Mouse (Mus musculus): ENCODE results near the gene Lins1. TPM values are rescaled to one million over a fixed set of nuclear protein-coding genes. Genes with fewer than 3 reads are reported as not detected.

Lins1 gene
- polyA plus RNA-seq, 1 experiment, result 5.4 TPM

DNA sequence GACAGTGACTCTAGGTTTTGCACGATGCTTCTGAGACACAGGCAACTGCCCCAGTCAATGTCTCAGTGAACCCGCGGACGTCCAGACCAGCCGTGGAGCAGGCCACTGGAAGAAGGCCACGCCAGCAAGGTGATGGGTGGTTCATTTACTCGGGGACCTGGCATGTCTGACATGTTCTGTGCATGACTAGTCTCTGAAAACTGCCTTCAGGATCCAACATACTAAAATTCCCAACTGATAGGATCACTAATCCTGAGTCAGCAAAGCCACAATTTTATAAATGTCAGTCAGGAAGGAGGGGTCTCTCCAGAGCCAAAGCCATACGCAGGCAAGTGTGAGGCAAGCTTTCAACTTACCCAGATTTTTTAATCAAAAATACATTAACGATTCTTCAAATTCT is 36.1 kb upstream of the Lins1 start:
- H3K4me3 ChIP-seq (ENCODE audit: insufficient read depth, poor library complexity, severe bottlenecking), result no peak overlapping the region
- H3K79me2 ChIP-seq (ENCODE audit: control insufficient read depth, insufficient read depth), result no peaks in the 10 kb centered on the region
- H3ac ChIP-seq (ENCODE audit: control insufficient read depth, insufficient read length, low read depth), result no peak overlapping the region
- no peaks in the 10 kb centered on the region for H3K79me3 ChIP-seq (ENCODE audit: low read depth)
- TF ChIP-seq USF1 (IDR thresholded peaks at IDR 0.05; ENCODE audit: low read depth) (no peak), MYOG (IDR thresholded peaks at IDR 0.05; ENCODE audit: control insufficient read depth, extremely low read depth, insufficient read length) (no peak)
- H3K36me3 ChIP-seq (ENCODE audit: control insufficient read depth, insufficient read depth), result peaks cover 10% of the 10 kb centered on the region
- no peaks in the 10 kb centered on the region for H3K27me3 ChIP-seq (ENCODE audit: control insufficient read depth, insufficient read depth, insufficient read length)

DNA sequence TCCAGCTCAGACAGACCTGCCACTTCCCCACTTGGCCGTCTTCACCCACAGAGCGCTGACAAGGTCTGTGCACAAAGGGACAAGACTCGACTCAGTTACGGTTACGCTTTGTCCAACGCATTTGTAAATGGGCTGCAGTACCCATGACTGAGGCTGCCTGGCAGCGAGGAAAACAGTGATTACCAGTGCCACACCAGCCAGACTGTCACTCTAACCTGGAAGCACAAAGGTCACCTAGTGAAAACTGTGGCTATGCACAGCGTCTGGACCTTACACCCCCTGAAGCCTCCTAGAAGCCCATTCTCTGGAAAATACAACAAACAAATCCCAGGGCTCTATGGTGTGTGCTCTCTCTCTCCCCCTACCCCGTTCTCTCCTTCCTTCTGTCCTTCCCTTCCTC is 34.2 kb upstream of the Lins1 start:
- no peaks in the 10 kb centered on the region for H3K27me3 ChIP-seq (ENCODE audit: control insufficient read depth, insufficient read depth, insufficient read length)
- H3K79me3 ChIP-seq (ENCODE audit: low read depth), result no peaks in the 10 kb centered on the region
- no peak overlapping the region for H3K4me3 ChIP-seq (ENCODE audit: insufficient read depth, poor library complexity, severe bottlenecking)
- H3K36me3 ChIP-seq (ENCODE audit: control insufficient read depth, insufficient read depth), result peaks cover 15% of the 10 kb centered on the region
- H3K79me2 ChIP-seq (ENCODE audit: control insufficient read depth, insufficient read depth), result no peaks in the 10 kb centered on the region
- H3ac ChIP-seq (ENCODE audit: control insufficient read depth, insufficient read length, low read depth), result no peak overlapping the region
- TF ChIP-seq MYOG (IDR thresholded peaks at IDR 0.05; ENCODE audit: control insufficient read depth, extremely low read depth, insufficient read length) (no peak), CEBPB (IDR thresholded peaks at IDR 0.05; ENCODE audit: low read depth) (no peak), MYOD1 (IDR thresholded peaks at IDR 0.05; ENCODE audit: control insufficient read depth, insufficient read length, low read depth) (no peak), CTCF (IDR thresholded peaks at IDR 0.05; ENCODE audit: control insufficient read depth, insufficient read depth, insufficient read length) (no peak), MAX (IDR thresholded peaks at IDR 0.05) (no peak), FOSL1 (IDR thresholded peaks at IDR 0.05; ENCODE audit: insufficient read depth, low read length, poor library complexity, severe bottlenecking) (no peak), USF1 (IDR thresholded peaks at IDR 0.05; ENCODE audit: low read depth) (no peak)

DNA sequence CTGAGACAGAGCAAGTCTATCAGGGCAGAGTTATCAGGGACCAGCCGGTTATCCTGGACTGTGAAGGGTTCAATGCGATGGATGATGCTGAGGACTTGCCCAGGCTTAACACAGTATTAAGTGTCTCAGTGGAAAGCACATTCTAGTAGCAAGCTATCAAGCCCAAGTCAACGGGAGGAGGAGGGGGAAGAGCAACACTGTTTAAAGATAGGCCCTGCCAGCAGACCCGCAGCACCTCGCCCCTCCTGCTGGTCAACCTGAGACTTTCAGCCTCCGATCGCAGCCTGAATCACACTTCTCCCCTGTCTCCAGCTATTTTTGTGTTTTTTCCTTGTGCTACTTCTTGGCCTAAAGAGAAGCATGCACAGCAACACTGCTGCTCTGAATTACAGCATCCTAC is 29.4 kb upstream of the Lins1 start:
- H3K4me3 ChIP-seq (ENCODE audit: insufficient read depth, poor library complexity, severe bottlenecking), result no peak overlapping the region
- no peak overlapping the region for H3ac ChIP-seq (ENCODE audit: control insufficient read depth, insufficient read length, low read depth)
- no peaks in the 10 kb centered on the region for H3K27me3 ChIP-seq (ENCODE audit: control insufficient read depth, insufficient read depth, insufficient read length)
- no peaks in the 10 kb centered on the region for H3K79me2 ChIP-seq (ENCODE audit: control insufficient read depth, insufficient read depth)
- peaks cover 9% of the 10 kb centered on the region for H3K36me3 ChIP-seq (ENCODE audit: control insufficient read depth, insufficient read depth)
- H3K79me3 ChIP-seq (ENCODE audit: low read depth), result no peaks in the 10 kb centered on the region
- TF ChIP-seq CEBPB (IDR thresholded peaks at IDR 0.05; ENCODE audit: low read depth) (no peak), CTCF (IDR thresholded peaks at IDR 0.05; ENCODE audit: control insufficient read depth, insufficient read depth, insufficient read length) (peak; percentile 60)

DNA sequence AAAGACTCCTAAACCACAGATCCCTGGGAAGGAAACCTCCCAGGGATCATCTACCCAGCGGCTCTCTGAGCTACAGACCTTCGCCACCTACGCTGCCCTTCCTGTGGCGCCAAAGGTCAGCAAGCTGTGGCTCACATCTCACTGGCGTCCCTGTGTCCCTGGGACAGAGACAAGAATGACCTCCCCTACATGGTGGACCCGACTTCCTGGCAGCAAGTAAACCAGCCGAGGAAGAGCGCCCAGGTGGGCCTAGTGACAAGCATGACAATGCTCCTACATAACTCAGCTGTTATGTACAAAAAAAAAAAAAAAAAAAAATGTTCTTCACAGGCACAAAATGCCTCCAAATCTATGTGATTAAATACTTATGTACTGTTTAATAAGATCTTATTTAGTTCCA is 28.7 kb upstream of the Lins1 start:
- Histone ChIP-seq H3K36me3 (ENCODE audit: control insufficient read depth, insufficient read depth) (peaks cover 9% of the 10 kb centered on the region), H3K79me2 (ENCODE audit: control insufficient read depth, insufficient read depth) (no peaks in the 10 kb centered on the region), H3K79me3 (ENCODE audit: low read depth) (no peaks in the 10 kb centered on the region), H3K27me3 (ENCODE audit: control insufficient read depth, insufficient read depth, insufficient read length) (no peaks in the 10 kb centered on the region), H3K4me3 (ENCODE audit: insufficient read depth, poor library complexity, severe bottlenecking) (no peak overlapping the region), H3ac (ENCODE audit: control insufficient read depth, insufficient read length, low read depth) (peak overlapping the region; percentile 12)
- no peak for TF ChIP-seq CEBPB (IDR thresholded peaks at IDR 0.05; ENCODE audit: low read depth)
- no peak for TF ChIP-seq USF1 (IDR thresholded peaks at IDR 0.05; ENCODE audit: low read depth)
- no peak for TF ChIP-seq MYOG (IDR thresholded peaks at IDR 0.05; ENCODE audit: control insufficient read depth, extremely low read depth, insufficient read length)

DNA sequence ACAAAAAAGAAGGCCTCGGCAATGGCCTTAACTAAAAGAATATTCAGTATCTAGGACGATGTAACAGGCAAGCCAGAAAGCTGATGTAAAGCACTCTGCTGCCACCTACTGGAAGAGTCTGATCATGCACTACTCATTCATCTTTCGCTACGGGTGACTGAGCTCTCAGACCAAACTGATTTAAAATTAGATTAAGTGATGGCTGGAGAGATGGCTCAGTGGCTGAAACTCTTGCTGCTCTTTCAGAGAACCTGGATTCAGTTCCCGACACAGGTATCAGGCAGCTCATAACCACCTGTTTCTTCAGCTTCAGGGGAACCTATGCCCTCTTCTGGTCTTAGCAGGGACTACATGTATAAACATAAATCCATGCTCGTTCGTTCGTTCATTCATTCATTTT is 28.1 kb upstream of the Lins1 start:
- H3K4me3 ChIP-seq (ENCODE audit: insufficient read depth, poor library complexity, severe bottlenecking), result no peak overlapping the region
- TF ChIP-seq CTCF (IDR thresholded peaks at IDR 0.05; ENCODE audit: control insufficient read depth, insufficient read depth, insufficient read length), result peak; percentile 20
- TF ChIP-seq USF1 (IDR thresholded peaks at IDR 0.05; ENCODE audit: low read depth), result no peak
- no peak for TF ChIP-seq MYOD1 (IDR thresholded peaks at IDR 0.05; ENCODE audit: control insufficient read depth, insufficient read length, low read depth)
- no peak for TF ChIP-seq FOSL1 (IDR thresholded peaks at IDR 0.05; ENCODE audit: insufficient read depth, low read length, poor library complexity, severe bottlenecking)
- TF ChIP-seq MYOG (IDR thresholded peaks at IDR 0.05; ENCODE audit: control insufficient read depth, extremely low read depth, insufficient read length), result no peak
- no peaks in the 10 kb centered on the region for H3K79me2 ChIP-seq (ENCODE audit: control insufficient read depth, insufficient read depth)
- no peaks in the 10 kb centered on the region for H3K27me3 ChIP-seq (ENCODE audit: control insufficient read depth, insufficient read depth, insufficient read length)
- H3K79me3 ChIP-seq (ENCODE audit: low read depth), result no peaks in the 10 kb centered on the region
- H3K36me3 ChIP-seq (ENCODE audit: control insufficient read depth, insufficient read depth), result peaks cover 9% of the 10 kb centered on the region
- H3ac ChIP-seq (ENCODE audit: control insufficient read depth, insufficient read length, low read depth), result no peak overlapping the region

DNA sequence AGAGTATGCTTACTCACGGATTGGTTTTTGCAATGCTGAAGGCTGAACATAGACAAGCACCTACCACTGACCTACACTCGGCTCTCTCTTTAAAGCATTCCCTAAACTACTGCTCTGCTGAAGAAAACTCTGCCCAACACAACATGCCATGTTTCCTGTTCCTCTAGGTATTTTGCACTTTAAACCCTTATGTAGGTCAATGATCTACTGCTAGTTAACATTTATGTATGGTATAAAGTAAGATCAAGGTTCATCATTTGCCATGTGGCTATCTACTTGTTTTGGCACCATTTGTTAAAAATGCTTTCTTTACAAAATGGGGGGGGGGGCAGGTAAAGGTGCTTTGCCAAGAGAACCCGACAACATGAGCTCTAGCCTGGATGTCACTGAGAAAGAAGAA is 26.1 kb upstream of the Lins1 start:
- Histone ChIP-seq H3K79me2 (ENCODE audit: control insufficient read depth, insufficient read depth) (no peaks in the 10 kb centered on the region), H3ac (ENCODE audit: control insufficient read depth, insufficient read length, low read depth) (no peak overlapping the region), H3K79me3 (ENCODE audit: low read depth) (no peaks in the 10 kb centered on the region), H3K36me3 (ENCODE audit: control insufficient read depth, insufficient read depth) (peaks cover 5% of the 10 kb centered on the region), H3K27me3 (ENCODE audit: control insufficient read depth, insufficient read depth, insufficient read length) (no peaks in the 10 kb centered on the region), H3K4me3 (ENCODE audit: insufficient read depth, poor library complexity, severe bottlenecking) (no peak overlapping the region)
- no peak for TF ChIP-seq CTCF (IDR thresholded peaks at IDR 0.05; ENCODE audit: control insufficient read depth, insufficient read depth, insufficient read length)
- TF ChIP-seq CEBPB (IDR thresholded peaks at IDR 0.05; ENCODE audit: low read depth), result no peak
- TF ChIP-seq MAX (IDR thresholded peaks at IDR 0.05), result no peak
- no peak for TF ChIP-seq USF1 (IDR thresholded peaks at IDR 0.05; ENCODE audit: low read depth)
- TF ChIP-seq MYOD1 (IDR thresholded peaks at IDR 0.05; ENCODE audit: control insufficient read depth, insufficient read length, low read depth), result no peak
- no peak for TF ChIP-seq FOSL1 (IDR thresholded peaks at IDR 0.05; ENCODE audit: insufficient read depth, low read length, poor library complexity, severe bottlenecking)
- no peak for TF ChIP-seq MYOG (IDR thresholded peaks at IDR 0.05; ENCODE audit: control insufficient read depth, extremely low read depth, insufficient read length)

Data from C2C12 (cell line).